Mouse (Mus musculus): ENCODE measurements around the gene Parn. TPM values are rescaled to one million over a fixed set of nuclear protein-coding genes. Genes with fewer than 3 reads are reported as not detected.

Parn gene
- polyA plus RNA-seq (2015; fragmentation: Nextera tagmentation; extraction: Ambion mirVana), result 43.8 and 45.2 TPM in 2 replicates

DNA sequence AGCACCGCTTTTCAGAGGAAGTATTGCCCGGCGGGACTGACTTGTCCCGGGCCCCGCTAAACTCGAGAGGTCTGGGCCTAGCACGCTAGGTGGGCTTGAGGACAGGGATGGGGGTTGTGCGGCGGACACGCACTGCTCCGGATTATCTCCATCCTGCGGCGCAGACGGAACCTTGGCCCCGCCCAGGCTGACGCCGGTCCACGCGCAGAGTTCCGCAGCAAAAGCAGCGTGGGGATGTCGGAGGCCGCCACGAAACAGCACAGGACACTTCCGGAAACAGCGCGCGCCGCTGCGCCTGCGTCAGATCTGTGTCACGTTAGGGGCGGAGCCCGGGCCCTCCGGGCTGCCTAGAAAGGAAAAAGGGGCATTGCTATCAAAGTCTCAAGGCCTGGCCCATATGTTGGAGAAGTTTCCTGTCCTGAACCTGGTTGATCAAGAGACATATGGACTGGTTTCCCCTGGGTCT lies at the start of gene Parn:
Gene Parn, minus strand, starts transcription at position 293 of the 466 bp plus-strand sequence.
- peak; percentile 89 for ATAC-seq (ENCODE audit: borderline replicate concordance, extremely low read depth, low FRiP score, low TSS enrichment)
- Histone ChIP-seq H3K4me3 (peak within 1 kb of the TSS; percentile 72), H3K36me3 (peaks cover 18% of the 10 kb centered on the region), H3K4me2 (peak within 1 kb of the TSS; percentile 80), H3K27me3 (no peaks in the 10 kb centered on the region), H3K9ac (peak within 1 kb of the TSS; percentile 74), H3K9me3 (no peaks in the 10 kb centered on the region), H3K27ac (peak within 1 kb of the TSS; percentile 58), H3K4me1 (peaks cover 16% of the 10 kb centered on the region)
- WGBS, result under 1% methylated on average over 35 of the region's 35 CpGs

DNA sequence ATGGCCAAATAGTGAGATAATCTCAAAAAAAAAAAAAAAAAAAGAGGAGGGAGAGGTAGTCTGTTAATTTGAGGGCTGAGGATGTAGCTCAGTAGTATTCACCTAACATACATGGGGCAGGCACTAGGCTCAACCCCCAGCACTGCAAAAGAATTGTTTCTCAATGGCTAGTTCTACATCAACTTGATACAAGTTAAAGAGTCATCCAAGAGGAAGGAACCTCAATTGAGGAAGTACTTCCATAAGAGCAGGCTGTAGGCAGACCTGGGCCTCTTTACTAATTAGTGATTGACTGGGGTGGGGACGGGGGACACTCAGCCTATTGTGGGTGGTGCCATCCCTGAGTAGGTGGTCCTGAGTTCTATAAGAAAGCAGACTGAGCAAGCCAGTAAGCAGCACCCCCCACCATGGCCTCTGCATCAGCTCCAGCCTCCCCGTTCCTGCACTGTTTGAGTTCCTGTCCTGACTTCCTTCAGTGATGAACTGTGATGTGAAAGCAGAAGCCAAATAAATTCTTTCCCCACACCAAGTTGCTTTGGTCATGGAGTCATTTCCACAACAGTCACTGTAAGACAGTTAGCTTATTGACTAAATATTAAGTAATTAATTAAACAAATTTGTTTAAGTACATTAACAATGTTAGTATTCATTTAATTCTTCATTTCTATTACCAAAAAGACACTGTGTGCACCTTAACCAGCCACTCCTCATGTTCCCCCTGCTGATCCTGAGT lies 49.0 kb upstream of the Parn start:
- H3K4me1 ChIP-seq, result no peaks in the 10 kb centered on the region
- H3K27ac ChIP-seq, result no peak overlapping the region
- H3K9me3 ChIP-seq, result no peaks in the 10 kb centered on the region
- no peak overlapping the region for H3K4me2 ChIP-seq
- H3K4me3 ChIP-seq, result no peak overlapping the region
- no peaks in the 10 kb centered on the region for H3K36me3 ChIP-seq
- no peak for ATAC-seq (ENCODE audit: borderline replicate concordance, extremely low read depth, low FRiP score, low TSS enrichment)
- WGBS, result 67% methylated on average over 2 of the region's 2 CpGs
- no peak overlapping the region for H3K9ac ChIP-seq
- H3K27me3 ChIP-seq, result no peaks in the 10 kb centered on the region

DNA sequence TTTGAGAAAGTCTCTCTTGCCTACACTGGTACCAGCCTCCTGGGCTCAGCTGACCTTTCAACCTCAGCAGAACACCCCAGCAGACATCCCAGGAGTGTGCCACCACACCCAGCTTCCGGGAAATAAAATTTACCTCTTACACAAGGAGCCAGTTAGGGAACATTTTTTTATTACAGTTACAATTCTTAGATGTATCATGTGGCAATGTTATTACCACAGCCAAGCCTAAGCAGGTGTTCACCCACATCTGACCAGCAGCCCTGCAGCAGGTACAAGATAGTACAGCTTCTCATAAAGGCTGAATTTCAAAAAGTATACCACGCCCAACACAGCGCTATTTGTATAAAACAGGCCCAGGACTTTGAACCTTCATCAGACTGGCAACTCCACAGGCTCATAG lies 46.9 kb upstream of the Parn start:
- no peaks in the 10 kb centered on the region for H3K4me1 ChIP-seq
- H3K4me2 ChIP-seq, result no peak overlapping the region
- H3K27ac ChIP-seq, result no peak overlapping the region
- H3K36me3 ChIP-seq, result no peaks in the 10 kb centered on the region
- H3K4me3 ChIP-seq, result no peak overlapping the region
- H3K9me3 ChIP-seq, result no peaks in the 10 kb centered on the region
- 80% methylated on average over 3 of the region's 3 CpGs for WGBS
- H3K27me3 ChIP-seq, result no peaks in the 10 kb centered on the region
- ATAC-seq (ENCODE audit: borderline replicate concordance, extremely low read depth, low FRiP score, low TSS enrichment), result no peak
- no peak overlapping the region for H3K9ac ChIP-seq

DNA sequence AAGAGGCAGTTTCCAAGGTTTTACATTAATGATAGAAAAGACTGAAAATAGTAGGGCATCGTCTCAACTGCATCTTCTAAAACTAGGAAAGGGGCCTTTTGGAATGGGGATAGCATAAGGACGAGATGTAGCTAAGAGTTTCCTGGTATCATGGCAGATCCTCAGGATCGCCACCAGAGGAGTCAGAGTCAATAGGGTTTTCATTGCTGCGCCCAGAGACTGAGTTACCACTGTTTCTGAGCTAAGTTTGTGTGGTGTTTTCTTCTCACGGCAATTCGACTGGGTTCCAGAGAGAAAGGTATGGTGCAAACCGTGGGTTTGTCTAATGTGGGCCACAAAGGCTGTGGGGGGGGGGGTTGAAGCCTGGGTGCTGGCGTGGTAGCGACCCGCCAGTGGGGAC lies 36.7 kb upstream of the Parn start:
- WGBS, result 96% methylated on average over 10 of the region's 10 CpGs
- Histone ChIP-seq H3K9me3 (no peaks in the 10 kb centered on the region), H3K4me2 (no peak overlapping the region), H3K27ac (no peak overlapping the region), H3K4me1 (no peaks in the 10 kb centered on the region), H3K4me3 (no peak overlapping the region), H3K27me3 (no peaks in the 10 kb centered on the region), H3K9ac (no peak overlapping the region), H3K36me3 (peaks cover 25% of the 10 kb centered on the region)
- ATAC-seq (ENCODE audit: borderline replicate concordance, extremely low read depth, low FRiP score, low TSS enrichment), result no peak

DNA sequence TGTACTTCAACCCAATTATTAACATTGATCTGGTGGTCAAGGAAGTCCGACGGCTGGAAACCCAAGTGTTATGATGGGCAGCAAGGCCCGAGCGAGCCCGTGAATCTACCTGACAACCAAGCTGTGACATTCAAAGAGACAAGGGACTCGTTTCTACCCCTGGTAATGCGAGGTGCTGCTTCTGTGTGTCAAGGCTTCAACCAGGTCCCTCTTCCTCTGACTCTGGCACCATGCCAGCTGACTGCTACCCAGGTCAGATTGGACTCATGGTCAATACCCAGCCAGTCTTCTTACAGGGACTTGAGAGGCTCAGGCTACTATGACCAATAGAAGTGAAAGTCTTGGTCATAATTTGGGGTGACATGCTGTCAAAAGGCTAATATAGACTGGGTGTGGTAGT lies 34.2 kb upstream of the Parn start:
- WGBS, result 93% methylated on average over 7 of the region's 7 CpGs
- Histone ChIP-seq H3K27ac (no peak overlapping the region), H3K27me3 (no peaks in the 10 kb centered on the region), H3K36me3 (peaks cover 50% of the 10 kb centered on the region), H3K9me3 (no peaks in the 10 kb centered on the region), H3K4me3 (no peak overlapping the region), H3K9ac (no peak overlapping the region), H3K4me2 (no peak overlapping the region), H3K4me1 (no peaks in the 10 kb centered on the region)
- no peak for ATAC-seq (ENCODE audit: borderline replicate concordance, extremely low read depth, low FRiP score, low TSS enrichment)

DNA sequence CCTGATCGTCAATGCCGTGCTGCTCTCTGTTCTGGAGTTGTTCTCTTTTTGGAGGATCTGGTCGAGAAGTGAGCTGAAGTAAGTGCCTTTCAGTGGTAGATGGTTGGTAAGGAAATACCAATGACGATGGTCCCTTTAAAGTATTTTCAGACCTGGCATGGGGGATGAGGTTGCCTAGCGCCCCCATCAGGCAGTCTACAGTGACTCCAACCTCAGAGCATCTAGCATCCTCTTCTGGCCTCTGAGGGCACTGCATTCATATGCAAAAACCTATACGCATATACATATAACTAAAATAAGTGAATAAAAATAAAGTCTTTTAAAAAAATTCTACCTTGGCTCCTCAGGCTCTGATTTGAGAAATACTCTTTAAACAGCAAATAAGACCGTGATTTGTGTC lies 31.0 kb upstream of the Parn start:
- Histone ChIP-seq H3K9ac (no peak overlapping the region), H3K4me1 (no peaks in the 10 kb centered on the region), H3K4me2 (no peak overlapping the region), H3K36me3 (peaks cover 70% of the 10 kb centered on the region), H3K9me3 (no peaks in the 10 kb centered on the region), H3K27me3 (no peaks in the 10 kb centered on the region), H3K4me3 (no peak overlapping the region), H3K27ac (no peak overlapping the region)
- WGBS, result 85% methylated on average over 7 of the region's 7 CpGs
- ATAC-seq (ENCODE audit: borderline replicate concordance, extremely low read depth, low FRiP score, low TSS enrichment), result no peak

DNA sequence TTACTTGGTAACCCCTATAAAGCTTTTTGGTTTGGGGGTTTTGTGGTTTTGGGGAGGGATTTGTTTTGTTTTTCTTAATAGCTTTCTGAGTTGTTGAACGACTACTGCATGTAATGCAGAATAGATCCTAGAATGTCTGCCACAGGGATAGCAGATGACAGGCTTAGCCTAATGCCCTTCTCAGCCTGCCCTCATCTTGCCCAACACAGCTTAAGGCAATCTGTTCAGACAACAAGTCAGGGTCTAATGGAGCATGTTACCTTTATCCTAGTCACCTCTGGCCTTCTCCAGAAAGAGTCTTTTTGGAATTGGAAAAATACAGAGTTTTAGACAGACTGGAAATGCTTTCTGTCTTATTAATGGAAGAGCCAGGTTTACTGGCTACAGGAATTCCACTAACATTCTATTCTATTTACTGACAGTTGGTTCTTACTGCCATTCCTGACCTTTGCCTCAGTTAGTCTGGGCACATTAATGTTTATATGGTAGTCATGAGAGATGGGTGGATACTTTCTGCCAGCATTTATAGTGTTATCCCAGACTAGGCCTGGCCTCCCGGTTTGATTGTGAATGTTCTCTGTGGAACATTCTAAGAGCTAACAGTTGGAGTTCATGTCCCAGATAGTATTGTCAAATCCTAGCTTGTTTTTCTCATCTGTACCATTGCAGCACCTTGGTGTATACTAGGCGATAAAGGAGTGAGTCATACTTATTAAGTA lies 10.8 kb upstream of the Parn start:
- Histone ChIP-seq H3K4me1 (no peaks in the 10 kb centered on the region), H3K4me2 (no peak overlapping the region), H3K9me3 (no peaks in the 10 kb centered on the region), H3K27ac (no peak overlapping the region), H3K4me3 (no peak overlapping the region), H3K36me3 (peaks cover 22% of the 10 kb centered on the region), H3K27me3 (no peaks in the 10 kb centered on the region), H3K9ac (no peak overlapping the region)
- 84% methylated on average over 3 of the region's 3 CpGs for WGBS
- ATAC-seq (ENCODE audit: borderline replicate concordance, extremely low read depth, low FRiP score, low TSS enrichment), result no peak

DNA sequence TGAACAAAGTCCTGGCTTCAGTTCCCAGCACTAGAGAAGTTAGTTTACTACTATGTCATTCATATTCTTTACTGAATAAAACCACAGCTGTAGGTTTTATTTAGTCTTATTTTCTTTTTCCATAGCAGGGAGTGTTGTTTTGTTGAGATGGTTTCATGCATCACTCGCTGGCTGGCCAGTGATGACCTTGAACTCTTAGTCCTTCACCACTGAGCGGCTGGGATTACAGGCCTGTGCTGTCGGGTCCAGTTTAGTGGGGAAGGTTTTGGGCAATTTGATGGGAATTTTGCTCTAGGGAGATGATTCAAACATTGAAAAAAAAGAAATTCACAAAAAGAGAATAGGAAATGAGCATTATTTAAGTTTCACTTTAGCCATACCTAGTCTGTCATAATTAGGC lies 6.5 kb upstream of the Parn start:
- Histone ChIP-seq H3K9me3 (no peaks in the 10 kb centered on the region), H3K9ac (no peak overlapping the region), H3K4me1 (peaks cover 9% of the 10 kb centered on the region; the same call in 1 of the 2 replicates), H3K27ac (no peak overlapping the region), H3K4me3 (no peak overlapping the region), H3K27me3 (no peaks in the 10 kb centered on the region), H3K4me2 (no peak overlapping the region), H3K36me3 (peaks cover 19% of the 10 kb centered on the region)
- ATAC-seq (ENCODE audit: borderline replicate concordance, extremely low read depth, low FRiP score, low TSS enrichment), result no peak
- 92% methylated on average over 3 of the region's 3 CpGs for WGBS

DNA sequence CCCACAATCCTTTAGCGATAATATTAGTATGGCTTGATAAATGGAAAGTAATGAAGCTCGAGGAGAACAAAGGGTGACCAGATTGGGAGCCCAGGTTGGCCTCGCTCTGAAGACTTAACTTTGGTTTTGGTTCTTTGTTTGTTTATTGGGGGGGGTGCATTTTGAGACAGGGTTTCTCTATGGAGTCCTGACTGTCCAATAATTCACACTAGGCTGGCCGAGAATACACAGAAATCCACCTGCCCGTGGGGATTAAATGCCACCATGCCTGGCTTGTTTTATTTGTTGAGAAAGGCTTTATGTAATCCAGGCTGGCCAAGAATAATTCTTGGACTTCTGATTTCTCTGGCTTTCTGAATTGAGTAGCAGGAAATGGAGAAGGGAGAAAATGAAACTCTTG lies 5.1 kb upstream of the Parn start:
- Histone ChIP-seq H3K9me3 (no peaks in the 10 kb centered on the region), H3K4me2 (peak overlapping the region; percentile 59), H3K36me3 (peaks cover 18% of the 10 kb centered on the region), H3K9ac (0 out of 2 replicates have a peak overlapping the region, but pooled peaks have one; percentile 90), H3K4me1 (peaks cover 14% of the 10 kb centered on the region; the same call in 1 of the 2 replicates), H3K27me3 (no peaks in the 10 kb centered on the region), H3K4me3 (peak overlapping the region; percentile 97), H3K27ac (no peak overlapping the region)
- ATAC-seq (ENCODE audit: borderline replicate concordance, extremely low read depth, low FRiP score, low TSS enrichment), result no peak
- 69% methylated on average over 5 of the region's 5 CpGs for WGBS

DNA sequence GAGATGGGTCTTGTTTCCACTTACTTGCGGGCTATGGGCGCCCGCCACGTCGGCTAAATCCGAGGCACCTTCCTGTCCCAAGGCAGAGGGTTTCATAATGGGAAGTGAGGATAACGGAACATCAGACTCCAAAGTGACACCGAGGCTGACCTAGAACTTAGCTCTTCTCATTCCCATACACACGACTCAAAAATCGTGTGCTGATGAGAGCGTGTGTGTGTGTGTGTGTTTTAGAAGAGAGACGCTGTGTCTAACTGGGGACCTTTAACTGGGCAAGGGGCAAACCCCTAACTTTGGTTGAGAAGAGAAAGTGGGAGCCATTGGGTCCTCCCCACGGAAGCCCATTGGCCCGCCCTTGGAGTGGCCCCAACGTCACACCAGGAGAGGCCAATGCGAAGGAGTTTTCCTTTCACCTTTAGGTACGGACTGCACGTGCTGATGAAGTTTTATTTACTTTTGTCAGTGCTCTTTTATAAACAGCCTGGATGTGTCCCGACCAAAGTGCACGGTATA lies 4.5 kb upstream of the Parn start:
- peak; percentile 43; the same call in 1 of the 2 replicates for ATAC-seq (ENCODE audit: borderline replicate concordance, extremely low read depth, low FRiP score, low TSS enrichment)
- peak overlapping the region; percentile 59 for H3K4me2 ChIP-seq

DNA sequence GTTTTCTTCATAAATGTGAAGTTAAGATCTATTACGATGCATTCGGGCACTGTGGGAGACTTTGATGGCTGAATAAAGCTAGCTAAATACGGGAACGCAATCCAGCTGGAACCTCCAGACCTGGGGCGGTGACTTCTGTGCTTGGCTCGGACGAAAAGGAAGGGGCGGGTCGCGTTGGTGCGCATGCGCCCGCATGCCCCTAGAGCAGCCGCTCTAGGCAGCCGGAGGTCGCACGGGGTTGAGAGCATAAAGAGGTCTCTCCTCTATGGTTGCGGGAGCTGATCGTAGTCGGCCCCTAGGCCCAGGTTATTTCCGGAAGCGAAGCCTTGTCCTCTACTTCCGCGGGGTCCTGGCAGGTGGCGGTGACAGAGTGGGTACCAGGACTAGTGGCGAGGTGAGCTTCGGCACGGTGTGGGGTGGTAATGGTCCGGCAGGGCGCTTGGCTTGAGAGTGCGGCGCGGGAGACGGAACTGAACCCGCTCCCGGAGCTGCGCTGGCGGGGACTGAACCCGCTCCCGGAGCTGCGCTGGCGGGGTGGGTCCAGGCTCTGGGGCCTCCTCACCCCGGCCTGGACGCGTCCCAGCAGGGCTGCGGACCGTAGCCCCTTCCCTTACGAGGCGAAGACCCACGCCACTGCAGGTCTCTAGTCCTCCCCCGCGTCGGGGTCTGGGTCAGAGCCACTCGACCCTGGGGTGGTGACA lies 3.9 kb upstream of the Parn start, which contains the start of the genes Bfar and 3110001I22Rik:
Gene Bfar, plus strand, starts transcription at position 174 of the 701 bp plus-strand sequence.
Gene 3110001I22Rik, plus strand, starts transcription at position 245 of the 701 bp plus-strand sequence.
- no peaks in the 10 kb centered on the region for H3K9me3 ChIP-seq

More for the DNA sequence above, 4.5 kb upstream of the Parn start:
- H3K9me3 ChIP-seq, result no peaks in the 10 kb centered on the region
- H3K27ac ChIP-seq, result peak overlapping the region; percentile 65; the same call in 1 of the 2 replicates
- no peaks in the 10 kb centered on the region for H3K27me3 ChIP-seq
- peak overlapping the region; percentile 97 for H3K4me3 ChIP-seq
- 0% methylated on average over 20 of the region's 20 CpGs for WGBS
- H3K36me3 ChIP-seq, result peaks cover 13% of the 10 kb centered on the region
- H3K9ac ChIP-seq, result peak overlapping the region; percentile 90
- peaks cover 14% of the 10 kb centered on the region; the same call in 1 of the 2 replicates for H3K4me1 ChIP-seq

More for the DNA sequence above, 3.9 kb upstream of the Parn start, which contains the start of the genes Bfar and 3110001I22Rik:
- H3K4me1 ChIP-seq, result peaks cover 20% of the 10 kb centered on the region
- H3K4me3 ChIP-seq, result peak within 1 kb of the TSS; percentile 97
- peak within 1 kb of the TSS; percentile 90 for H3K9ac ChIP-seq
- H3K27me3 ChIP-seq, result no peaks in the 10 kb centered on the region
- under 1% methylated on average over 54 of the region's 54 CpGs for WGBS
- peak within 1 kb of the TSS; percentile 91 for H3K27ac ChIP-seq
- peak within 1 kb of the TSS; percentile 59 for H3K4me2 ChIP-seq
- H3K36me3 ChIP-seq, result peaks cover 7% of the 10 kb centered on the region
- ATAC-seq (ENCODE audit: borderline replicate concordance, extremely low read depth, low FRiP score, low TSS enrichment), result peak; percentile 90
